Mouse (Mus musculus) mouse embryonic stem cell (cell line): ENCODE data around the gene Col25a1.

Experiments used
- in situ Hi-C, 2 experiments: fragments of 300-500 bp; cut with MboI; formaldehyde crosslinking; loops; 1 replicate in 1 of 2; 3 replicates in 1 of 2; pipeline ENCODE4 v1.14.3; 2019 to 2020; ENCODE audit warnings: low sequenced_read_pairs in 2 of 2, low pct_unique_long_range_greater_than_20kb in 1 of 2, mixed read lengths in 1 of 2; ENCODE audit not compliant: unreplicated experiment in 1 of 2

Gene Col25a1

GRCm38 (mm10) chr3:130153117-130153516, 21.8 kb downstream of the Col25a1 start:
- in situ Hi-C loops: no loop called here

DNA sequence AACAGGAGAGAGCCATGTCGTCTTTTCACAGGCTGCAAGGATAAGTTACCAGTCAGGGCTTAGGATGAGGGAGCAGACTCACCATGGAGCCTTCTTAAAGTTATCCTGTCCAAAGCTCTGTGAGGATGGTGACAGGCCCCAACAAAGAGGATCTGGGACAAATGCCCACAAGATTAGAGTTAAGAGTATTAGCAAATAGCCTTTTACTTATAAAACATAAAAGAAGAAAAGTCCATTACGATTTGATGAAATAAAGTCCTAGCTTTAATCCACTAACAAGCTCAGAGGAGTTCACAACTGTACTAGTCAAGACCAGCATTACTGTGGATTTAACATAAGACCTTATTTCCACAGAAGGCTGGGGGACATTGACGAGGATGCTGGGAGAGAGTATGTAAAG, 26.2 kb downstream of the Col25a1 start:
- in situ Hi-C loops: no loop called here

GRCm38 (mm10) chr3:130159906-130160305, 28.6 kb downstream of the Col25a1 start:
- in situ Hi-C loops: no loop called here

GRCm38 (mm10) chr3:130160902-130161301, 29.6 kb downstream of the Col25a1 start:
- in situ Hi-C loops: no loop called here

GRCm38 (mm10) chr3:130161323-130161917, 30.1 kb downstream of the Col25a1 start:
- in situ Hi-C loops: no loop called here

DNA sequence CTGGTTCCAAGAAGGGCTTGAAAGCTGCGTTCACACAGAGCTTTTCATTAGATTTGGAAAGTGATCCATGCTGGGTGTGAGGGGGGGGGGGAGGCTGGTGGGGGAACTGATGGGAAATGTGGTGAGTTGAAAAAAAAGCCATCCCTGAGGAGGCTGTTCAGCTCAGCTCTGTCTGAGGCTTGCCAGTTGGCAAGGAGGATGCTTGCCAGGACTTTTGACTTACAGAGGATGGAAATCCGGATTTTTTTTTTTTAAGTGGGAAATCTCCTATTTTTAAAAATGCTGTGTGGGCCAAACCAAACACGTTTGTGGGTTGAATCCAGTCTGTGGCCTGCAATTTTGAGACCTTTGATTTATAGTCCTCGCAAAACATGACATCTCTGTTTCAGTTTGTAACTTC, 35.6 kb downstream of the Col25a1 start:
- in situ Hi-C loops: no loop called here

DNA sequence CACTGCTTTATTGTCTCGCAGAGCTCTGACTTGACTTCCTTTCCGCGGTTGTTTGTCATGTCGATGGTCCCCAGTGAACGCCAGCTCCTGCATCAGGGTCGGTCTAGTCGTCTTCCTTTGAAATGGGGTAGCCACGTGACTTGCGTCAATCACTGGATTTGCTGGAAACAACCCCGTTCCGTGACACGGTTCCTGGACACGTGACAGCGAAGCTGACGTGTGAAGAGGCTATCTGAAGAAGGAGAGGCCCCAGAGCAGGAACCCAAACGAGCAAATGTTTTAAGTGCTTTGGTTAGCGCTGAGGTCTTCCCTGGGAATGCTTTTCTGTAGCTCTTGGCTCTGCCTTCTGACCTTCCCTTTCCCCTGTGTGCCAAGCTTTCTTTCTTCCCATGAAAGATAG, 41.5 kb downstream of the Col25a1 start:
- in situ Hi-C loops: no loop called here

DNA sequence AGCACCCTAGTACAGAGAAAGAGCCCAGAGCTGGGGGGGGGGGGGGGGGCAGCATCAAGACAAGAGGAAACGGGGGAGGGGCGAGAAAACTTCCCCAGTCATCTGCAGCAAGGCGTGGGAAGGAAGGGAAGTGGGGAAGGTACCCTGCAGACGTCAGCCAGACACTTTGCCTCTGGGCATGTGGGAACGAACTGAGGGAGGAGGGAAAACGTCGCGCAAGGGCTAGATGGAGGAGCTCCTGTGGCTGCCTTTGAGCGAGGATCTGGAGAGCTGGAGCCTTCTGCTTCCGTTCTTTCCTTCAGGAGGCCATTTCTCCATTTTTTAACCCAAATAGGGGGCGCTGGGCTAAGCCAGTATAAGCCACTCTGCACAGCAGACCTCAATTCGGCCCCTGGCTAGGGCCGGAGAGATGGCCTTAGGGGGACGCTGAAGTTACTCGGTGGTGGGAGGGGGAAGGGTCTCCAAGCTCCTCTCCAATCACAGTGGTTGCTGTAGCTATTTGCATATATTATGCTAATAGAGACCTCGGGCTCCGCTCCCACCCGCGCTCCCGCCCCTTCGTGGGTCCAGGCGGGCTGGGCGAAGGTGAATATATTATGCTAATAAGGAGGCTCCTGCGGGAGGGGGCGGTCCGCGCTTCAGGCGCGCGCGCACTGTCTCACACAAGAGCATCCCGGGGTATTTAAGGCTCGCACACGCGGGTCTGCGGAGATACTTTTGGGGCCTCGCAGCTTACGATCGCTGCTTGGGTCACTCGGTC, 49.1 kb downstream of the Col25a1 start:
- in situ Hi-C loops: no loop called here

DNA sequence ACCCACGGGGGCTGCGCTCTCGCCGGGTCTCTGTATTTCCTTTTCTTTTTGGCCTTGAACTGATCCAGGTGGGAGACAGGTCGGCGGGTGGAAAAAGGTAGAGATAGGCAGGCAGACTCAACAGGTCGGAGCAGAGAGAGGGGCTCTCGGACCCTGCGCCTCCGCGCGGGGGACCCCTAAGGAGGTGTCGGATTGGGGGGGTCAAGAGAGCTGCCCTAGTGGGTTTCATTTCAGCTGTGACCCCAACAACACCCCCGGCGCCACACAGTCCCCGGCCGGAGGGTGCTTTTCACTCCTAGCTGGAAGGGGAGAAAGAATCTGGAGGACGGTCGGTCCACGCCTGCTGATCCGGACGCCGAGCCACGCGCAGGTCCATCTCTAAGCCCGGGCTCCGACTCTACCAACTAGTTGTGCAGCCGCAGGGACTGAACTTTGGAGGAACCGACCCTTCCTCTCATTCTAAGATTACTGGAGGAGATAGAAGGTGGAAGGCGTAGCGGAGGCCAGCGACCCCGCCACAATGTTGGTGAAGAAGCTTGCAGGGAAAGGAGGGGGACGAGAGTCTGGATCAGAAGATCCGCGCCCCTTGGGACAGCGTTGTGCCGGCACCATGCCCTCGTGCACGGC, 49.8 kb downstream of the Col25a1 start:
- in situ Hi-C loops: no loop called here

- in situ Hi-C loops: no loop called here
Measured at GRCm38 (mm10) chr3:130181591-130181980, 50.3 kb downstream of the Col25a1 start.

DNA sequence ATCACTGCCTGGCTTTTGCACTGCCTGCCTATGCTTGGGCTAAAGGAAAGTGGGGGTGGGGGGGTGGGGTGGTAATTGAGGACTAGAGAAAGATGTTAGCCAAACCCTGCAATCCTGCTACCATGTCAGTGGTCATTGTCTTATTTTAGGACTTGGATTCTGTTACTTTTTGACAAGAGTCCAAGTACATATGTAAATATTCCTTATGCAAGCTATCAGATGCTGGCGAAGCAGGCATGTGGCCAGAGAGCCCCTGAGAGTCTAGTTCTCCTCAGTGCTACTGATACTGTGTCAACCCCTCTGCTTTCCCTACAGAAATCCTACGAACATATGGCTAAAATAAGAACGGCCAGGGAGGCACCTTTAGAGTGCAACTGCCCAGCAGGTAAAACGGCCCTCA, 51.1 kb downstream of the Col25a1 start:
- in situ Hi-C loops: no loop called here

DNA sequence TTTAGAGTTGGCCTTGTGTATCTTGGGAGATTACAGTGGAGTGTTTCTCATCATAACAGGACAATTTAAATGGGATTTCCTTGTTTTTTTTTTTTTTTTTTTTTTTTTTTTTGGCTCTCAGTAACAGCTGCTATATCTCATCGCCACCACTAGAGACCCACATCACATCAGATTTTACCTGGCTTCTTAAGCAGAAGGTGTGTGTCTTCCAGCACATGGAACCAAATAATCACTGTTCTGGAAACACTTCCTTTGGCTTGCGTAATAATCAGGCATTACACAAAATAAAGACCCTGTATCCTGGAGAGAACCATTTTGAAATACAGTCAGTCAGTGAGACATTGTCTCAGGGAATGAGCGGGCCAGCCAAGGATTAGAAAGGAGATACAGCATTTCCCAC, 53.8 kb downstream of the Col25a1 start:
- in situ Hi-C loops: no loop called here

GRCm38 (mm10) chr3:130187588-130187987, 56.3 kb downstream of the Col25a1 start:
- in situ Hi-C loops: no loop called here

DNA sequence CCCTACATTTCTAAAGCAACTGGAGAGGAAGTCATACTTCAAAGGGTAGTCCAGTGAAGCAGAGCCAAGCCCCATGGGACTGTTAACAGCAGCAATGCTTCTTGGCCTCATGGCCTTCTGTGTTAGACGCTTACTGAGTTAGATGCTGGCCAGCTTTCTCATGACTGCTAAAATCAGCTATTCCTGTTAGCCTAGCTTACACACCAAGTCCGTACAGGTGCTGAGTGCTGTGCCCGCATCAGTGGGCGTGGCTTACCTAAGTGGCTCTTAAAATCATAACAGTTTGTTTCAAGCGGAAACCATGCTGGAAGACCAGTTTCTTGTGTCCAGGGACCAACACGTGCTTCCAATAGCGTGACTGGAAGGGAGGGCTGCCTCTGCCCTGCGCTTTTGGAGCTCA, 62.1 kb downstream of the Col25a1 start:
- in situ Hi-C loops: no loop called here

DNA sequence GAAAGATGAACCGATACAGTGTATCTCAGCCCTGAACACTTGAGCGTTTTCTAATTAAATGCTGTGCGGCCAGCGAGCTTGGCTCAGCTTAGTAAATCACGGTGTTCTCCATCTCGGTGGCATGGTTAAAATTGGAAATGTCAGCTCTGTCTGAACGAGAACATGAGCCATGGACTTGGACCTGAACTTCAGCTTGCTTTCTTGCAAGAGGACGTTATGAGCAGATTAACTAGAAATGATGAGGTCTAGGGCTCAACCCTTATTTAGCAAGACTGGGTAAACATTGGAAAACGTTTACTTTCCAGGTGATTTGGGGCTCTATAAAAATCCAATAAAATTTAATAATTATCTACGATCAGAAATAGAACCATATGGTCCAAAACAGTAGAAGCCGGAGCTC, 83.3 kb downstream of the Col25a1 start:
- in situ Hi-C loops: no loop called here

GRCm38 (mm10) chr3:130216141-130216540, 84.8 kb downstream of the Col25a1 start:
- in situ Hi-C loops: no loop called here

DNA sequence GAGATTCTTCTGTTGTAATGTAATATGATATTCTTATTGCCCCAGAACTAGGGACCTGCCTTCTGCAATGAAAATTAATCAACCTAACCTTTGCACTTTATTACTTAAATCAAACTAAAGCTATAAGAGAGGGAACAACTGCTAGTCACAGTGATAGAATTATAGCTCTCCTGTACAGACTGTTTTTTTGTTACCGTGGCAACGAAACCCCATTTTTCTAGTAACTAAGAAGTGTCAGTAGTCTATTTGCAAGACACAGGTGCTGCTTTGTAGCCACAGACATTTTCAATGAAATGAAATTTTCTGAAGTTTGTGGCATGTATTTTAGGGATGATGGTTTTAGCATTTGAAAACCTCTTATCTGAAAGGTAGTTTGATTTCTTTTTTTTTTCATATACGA, 85.3 kb downstream of the Col25a1 start:
- in situ Hi-C loops: no loop called here

DNA sequence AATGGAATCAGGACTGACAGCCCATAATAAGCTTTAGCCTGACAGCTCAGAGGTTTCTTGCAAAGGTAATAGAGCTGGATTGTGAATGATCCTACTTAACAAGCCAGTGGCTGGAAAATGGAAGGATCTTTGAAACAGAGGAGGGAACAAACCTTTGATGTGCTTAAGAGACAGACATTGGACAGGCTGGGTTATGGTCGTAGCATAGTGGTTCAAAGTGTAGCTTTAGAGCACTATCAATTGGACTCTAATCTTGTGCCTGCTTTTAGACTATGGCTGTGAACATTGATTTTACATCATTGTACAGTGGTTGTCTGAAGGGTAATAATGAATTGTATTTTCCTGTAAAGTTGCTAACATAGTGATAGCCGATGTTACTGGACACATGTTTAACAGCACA, 86.4 kb downstream of the Col25a1 start:
- in situ Hi-C loops: no loop called here

DNA sequence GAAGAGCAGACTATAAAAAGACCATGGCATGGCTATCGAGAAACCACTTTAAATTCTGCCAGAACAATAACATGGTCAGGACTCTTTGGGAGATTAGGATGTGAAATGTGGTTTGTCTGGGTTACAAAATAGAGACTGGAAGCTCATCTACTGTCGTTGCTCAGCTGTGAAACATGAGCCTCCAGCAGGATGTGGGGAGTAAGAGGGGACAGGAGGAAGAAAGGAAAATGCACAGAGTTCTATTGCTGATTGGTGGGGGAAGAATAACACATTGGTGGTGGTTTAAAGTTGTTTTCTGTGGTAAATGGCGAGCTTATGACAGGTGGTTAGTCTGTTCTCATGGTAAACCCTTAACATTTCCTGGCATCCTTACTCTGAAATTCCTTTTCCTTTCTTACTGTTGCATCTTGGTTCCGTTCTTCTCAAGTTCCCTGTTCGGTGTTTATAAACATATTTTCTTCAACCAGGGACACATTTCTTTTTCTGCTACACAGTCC, 87.0 kb downstream of the Col25a1 start:
- in situ Hi-C loops: no loop called here

DNA sequence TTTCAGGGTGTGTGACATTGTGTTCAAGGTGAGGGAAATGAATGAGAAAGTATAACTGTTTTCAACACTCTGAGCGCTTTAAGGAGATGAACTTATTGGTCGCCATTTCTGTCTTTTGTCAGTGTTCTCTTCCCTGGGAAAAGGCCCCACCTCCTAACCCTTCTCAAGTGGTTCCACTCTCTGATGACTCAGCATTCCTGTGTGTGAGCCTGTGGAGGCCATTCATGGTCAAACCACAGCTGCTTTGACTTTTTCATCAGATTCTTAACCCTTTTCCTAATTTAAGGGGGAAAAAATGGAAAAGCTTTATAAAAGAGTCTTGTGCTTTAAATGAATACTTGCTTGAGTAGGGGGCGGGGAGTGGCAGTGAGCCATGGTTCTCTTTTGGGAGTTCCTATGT, 89.5 kb downstream of the Col25a1 start:
- in situ Hi-C loops: no loop called here
